Mouse (Mus musculus) limb, embryonic 11.5 days (tissue): ENCODE results near the gene Cadps2. TPM values are rescaled to one million over a fixed set of nuclear protein-coding genes. Genes with fewer than 3 reads are reported as not detected.

ENCODE experiments used
- ATAC-seq: fragments of 200-750 bp; cut with Nextera tagmentation; 2 replicates; pipeline ENCODE4 v1.8.0; 2017; ENCODE audit warnings: low read depth; ENCODE audit not compliant: insufficient number of reproducible peaks, low FRiP score, low TSS enrichment
- DNase-seq: peaks from one replicate; pipeline ENCODE4 v3.0.0-alpha.2; 2015; ENCODE audit warnings: low spot score
- H3K27ac ChIP-seq: fragments of 300-500 bp; sonication (generic); replicated peaks from 2 replicates; pipeline ENCODE4 v1.5.1; 2014; ENCODE audit warnings: low read depth, mild to moderate bottlenecking, low read length
- H3K27me3 ChIP-seq: fragments of 300-500 bp; sonication (generic); 2 replicates; pipeline ENCODE4 v1.6.1; 2014; ENCODE audit warnings: mild to moderate bottlenecking, low read length, mixed read lengths; ENCODE audit not compliant: control insufficient read depth, insufficient read depth
- H3K36me3 ChIP-seq: fragments of 300-500 bp; sonication (generic); 2 replicates; pipeline ENCODE4 v1.6.1; 2014; ENCODE audit warnings: mild to moderate bottlenecking, low read length, moderate library complexity, mixed read lengths; ENCODE audit not compliant: control insufficient read depth, insufficient read depth
- H3K4me1 ChIP-seq: fragments of 300-500 bp; sonication (generic); 2 replicates; pipeline ENCODE4 v1.6.1; 2014; ENCODE audit warnings: low read length, mixed read lengths; ENCODE audit not compliant: control insufficient read depth, insufficient read depth
- H3K4me2 ChIP-seq: fragments of 300-500 bp; sonication (generic); 2 replicates; pipeline ENCODE4 v1.6.1; 2014; ENCODE audit warnings: low read depth, mild to moderate bottlenecking, moderate library complexity; ENCODE audit not compliant: severe bottlenecking
- H3K4me3 ChIP-seq: fragments of 300-500 bp; sonication (generic); 2 replicates; pipeline ENCODE4 v1.5.1; 2014; ENCODE audit warnings: low read depth, low read length
- H3K9ac ChIP-seq: fragments of 300-500 bp; sonication (generic); 2 replicates; pipeline ENCODE4 v1.6.1; 2014; ENCODE audit warnings: mild to moderate bottlenecking, low read length
- H3K9me3 ChIP-seq: fragments of 300-500 bp; sonication (generic); 2 replicates; pipeline ENCODE4 v1.6.1; 2016; ENCODE audit warnings: low read length; ENCODE audit not compliant: control insufficient read depth
- WGBS: fragments of 180-500 bp; shearing (Covaris S2); extraction: QIAGEN DNeasy Blood & Tissue Kit; methylation state at CpG from one replicate; pipeline ENCODE4 v1.1.7; 2014; 5-methylcytosine and 5-hydroxymethylcytosine counted together
- polyA plus RNA-seq: library from polyadenylated mRNA; unstranded; fragments of >200 nt; fragmentation: Nextera tagmentation; extraction: Ambion mirVana; gene quantifications from 2 replicates; pipeline ENCODE4 v1.2.1, GENCODE M21; 2014

The Cadps2 gene
- polyA plus RNA-seq, 1 experiment from 2014 or later = 3.3 TPM

DNA sequence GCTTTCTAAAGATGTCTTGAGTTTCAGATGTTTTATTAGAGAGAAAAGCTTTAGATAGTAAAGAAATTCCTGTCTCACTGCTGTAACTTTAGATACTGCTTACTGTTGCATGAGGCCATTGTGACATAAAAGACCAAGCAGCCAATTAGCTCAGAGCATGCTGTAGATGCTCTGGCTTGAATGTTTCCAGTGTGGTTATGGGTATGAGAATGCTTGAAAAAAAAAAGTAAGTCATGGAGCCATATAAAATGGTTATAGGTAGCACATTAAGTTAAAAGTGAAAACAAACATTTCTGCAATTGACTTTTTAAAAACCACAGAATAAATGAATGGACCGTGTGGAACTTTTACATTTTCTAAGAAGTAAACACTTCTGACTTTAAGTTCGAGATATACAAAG, 189.0 kb downstream of the Cadps2 start, which contains the start of gene Rnf133:
Rnf133 (minus strand) TSS at position 101 of the 400 bp plus-strand sequence.
- Histone ChIP-seq H3K4me2 (no peak within 1 kb of the TSS), H3K9ac (no peak within 1 kb of the TSS), H3K27me3 (no peaks in the 10 kb centered on the region), H3K4me3 (no peak within 1 kb of the TSS), H3K36me3 (no peaks in the 10 kb centered on the region), H3K9me3 (no peaks in the 10 kb centered on the region), H3K4me1 (no peaks in the 10 kb centered on the region), H3K27ac (no peak within 1 kb of the TSS)
- 92% methylated on average over 2 of the region's 2 CpGs for whole genome bisulfite sequencing
- ATAC-seq = no peak
- no peak for DNase-seq

DNA sequence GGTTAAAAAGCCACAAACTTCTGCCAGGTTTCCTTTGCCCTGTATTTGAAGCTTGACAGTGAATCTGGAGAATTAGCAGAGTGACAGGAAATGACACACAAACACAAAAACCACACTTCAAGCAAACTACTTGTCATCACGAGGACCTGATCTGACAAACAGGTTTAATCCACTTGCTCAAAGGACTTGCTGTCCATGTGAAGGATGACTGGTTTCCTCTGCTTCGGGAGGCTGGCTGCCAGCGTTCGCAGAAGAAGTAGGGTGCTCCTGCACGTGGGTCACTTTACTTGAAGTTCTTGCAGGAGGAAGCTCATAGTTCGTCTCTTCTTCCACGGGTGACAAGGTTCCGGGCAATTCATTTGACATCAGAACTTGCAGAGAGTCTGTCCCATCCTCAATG, 190.5 kb downstream of the Cadps2 start:
- Histone ChIP-seq H3K27me3 (no peaks in the 10 kb centered on the region), H3K9me3 (no peaks in the 10 kb centered on the region), H3K4me2 (no peak overlapping the region), H3K27ac (no peak overlapping the region), H3K36me3 (no peaks in the 10 kb centered on the region), H3K9ac (no peak overlapping the region), H3K4me1 (no peaks in the 10 kb centered on the region), H3K4me3 (no peak overlapping the region)
- DNase-seq (no peak), ATAC-seq (no peak)
- 76% methylated on average over 8 of the region's 8 CpGs for WGBS

DNA sequence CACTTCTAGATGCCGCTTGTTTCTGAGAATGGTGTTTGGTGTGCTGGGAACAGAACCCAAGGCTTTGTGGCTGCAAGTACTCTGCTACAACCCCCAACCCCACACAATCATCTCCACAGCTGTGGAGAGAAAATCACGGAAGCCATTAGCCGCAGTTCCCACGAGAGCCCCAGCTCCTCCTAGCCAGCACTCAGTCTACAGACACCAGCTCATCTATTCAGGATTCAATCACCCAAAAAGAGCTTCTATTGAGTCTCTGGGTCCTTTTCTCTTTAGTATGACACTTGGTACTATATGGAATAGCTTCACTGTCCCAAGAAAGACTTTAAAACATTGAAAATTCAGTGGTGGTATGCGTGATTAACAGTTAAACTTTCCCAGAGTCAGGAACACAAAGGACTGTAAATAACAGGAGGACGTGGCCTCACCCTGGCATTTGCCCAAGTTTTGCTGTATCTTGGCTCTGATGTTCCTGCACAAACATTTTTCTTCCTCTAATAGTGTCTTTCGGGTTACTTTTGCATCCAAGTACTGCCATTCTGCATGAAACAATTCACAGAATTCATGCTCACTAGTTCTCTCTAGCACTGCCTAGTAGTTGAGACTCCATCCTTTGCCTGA, 191.5 kb downstream of the Cadps2 start:
- H3K4me1 ChIP-seq = no peaks in the 10 kb centered on the region
- no peaks in the 10 kb centered on the region for H3K36me3 ChIP-seq
- DNase-seq (no peak), ATAC-seq (no peak)
- H3K27me3 ChIP-seq = no peaks in the 10 kb centered on the region
- no peak overlapping the region for H3K27ac ChIP-seq
- no peak overlapping the region for H3K9ac ChIP-seq
- 84% methylated on average over 7 of the region's 7 CpGs for WGBS
- H3K4me3 ChIP-seq = no peak overlapping the region
- no peak overlapping the region for H3K4me2 ChIP-seq
- H3K9me3 ChIP-seq = no peaks in the 10 kb centered on the region

DNA sequence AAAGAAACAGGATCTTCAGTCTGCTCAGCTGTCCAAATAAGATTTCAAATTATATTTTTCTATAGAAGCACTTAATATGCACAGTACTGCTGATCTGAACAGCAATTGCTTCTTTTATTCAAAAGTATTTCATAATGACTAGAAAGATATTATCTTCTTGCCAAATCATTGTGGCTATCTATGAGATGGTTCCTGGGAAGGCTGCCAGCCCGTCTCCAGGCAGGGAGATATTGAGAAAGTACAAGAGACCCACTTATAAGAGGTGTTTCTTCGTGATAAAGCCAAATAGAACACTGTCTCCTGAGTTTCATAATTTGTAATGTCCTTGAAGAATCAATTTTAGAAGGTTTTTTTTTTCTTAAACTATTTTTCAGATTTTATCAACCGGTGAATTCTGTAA, 202.1 kb downstream of the Cadps2 start:
- Histone ChIP-seq H3K27me3 (no peaks in the 10 kb centered on the region), H3K36me3 (no peaks in the 10 kb centered on the region), H3K9me3 (no peaks in the 10 kb centered on the region), H3K9ac (no peak overlapping the region), H3K4me2 (no peak overlapping the region), H3K4me1 (no peaks in the 10 kb centered on the region), H3K27ac (no peak overlapping the region), H3K4me3 (no peak overlapping the region)
- 80% methylated on average over 3 of the region's 3 CpGs for WGBS
- ATAC-seq (no peak), DNase-seq (no peak)

DNA sequence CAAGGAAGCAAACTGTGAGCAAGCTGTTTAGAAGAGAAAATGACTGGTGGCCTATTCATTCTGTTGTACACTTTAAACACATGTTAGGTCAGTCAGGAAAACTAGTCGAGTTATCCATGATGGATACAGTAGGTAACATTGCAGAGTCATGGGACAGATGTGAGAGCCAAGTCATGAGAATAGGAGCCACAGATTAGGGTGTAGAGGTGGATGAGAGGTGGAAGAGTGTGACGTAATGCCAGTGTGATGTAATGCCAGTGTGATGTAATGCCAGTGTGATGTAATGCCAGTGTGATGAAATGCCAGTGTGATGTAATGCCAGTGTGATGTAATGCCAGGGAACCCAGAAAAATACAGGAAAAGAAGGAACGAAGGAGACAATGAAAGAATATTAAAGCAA, 204.0 kb downstream of the Cadps2 start:
- Histone ChIP-seq H3K9me3 (no peaks in the 10 kb centered on the region), H3K27me3 (no peaks in the 10 kb centered on the region), H3K36me3 (no peaks in the 10 kb centered on the region), H3K4me2 (no peak overlapping the region), H3K9ac (no peak overlapping the region), H3K4me1 (no peaks in the 10 kb centered on the region), H3K4me3 (no peak overlapping the region), H3K27ac (no peak overlapping the region)
- WGBS = 92% methylated on average over 3 of the region's 3 CpGs
- no peak for DNase-seq
- no peak for ATAC-seq

DNA sequence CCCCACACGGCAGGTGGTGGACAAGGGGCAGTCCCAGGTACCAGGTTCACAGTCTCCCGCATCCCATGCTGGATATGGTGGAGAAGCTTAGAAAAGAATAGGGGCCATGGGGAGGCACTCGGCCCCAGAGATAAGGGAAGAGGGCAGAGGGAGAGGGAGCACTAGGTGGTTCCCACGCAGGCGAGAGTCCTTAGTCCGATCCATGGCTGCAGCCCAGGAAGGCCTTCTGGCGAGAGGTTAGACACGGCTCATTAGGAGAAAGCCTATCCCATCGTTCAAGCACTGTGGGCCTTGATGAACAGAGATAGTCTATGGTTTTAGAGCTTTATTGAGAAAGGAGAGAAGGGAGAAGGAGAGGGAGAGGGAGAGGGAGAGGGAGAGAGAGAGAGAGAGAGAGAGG, 205.2 kb downstream of the Cadps2 start:
- Histone ChIP-seq H3K27me3 (no peaks in the 10 kb centered on the region), H3K9ac (no peak overlapping the region), H3K36me3 (no peaks in the 10 kb centered on the region), H3K4me2 (no peak overlapping the region), H3K27ac (no peak overlapping the region), H3K4me1 (no peaks in the 10 kb centered on the region), H3K9me3 (no peaks in the 10 kb centered on the region), H3K4me3 (no peak overlapping the region)
- ATAC-seq (no peak), DNase-seq (no peak)
- WGBS = 87% methylated on average over 9 of the region's 9 CpGs

DNA sequence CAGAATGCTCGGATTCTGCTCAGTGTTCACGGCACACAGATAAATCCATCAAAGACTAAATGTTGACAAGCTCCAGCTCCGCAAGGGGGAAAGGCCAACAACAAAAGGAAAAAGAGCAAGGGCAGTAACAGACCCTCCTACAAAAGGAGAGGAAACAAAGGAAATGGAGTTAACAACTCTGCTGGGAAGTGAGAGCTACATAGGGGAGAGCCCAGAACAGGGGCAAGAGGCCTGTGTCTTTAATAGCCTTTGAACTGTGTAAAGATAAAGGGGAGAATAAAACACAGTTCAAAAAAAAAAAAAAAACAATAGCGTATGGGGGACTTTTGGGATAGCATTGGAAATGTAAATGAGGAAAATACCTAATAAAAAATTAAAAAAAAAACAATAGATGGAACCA, 208.8 kb downstream of the Cadps2 start:
- Histone ChIP-seq H3K4me1 (no peaks in the 10 kb centered on the region), H3K4me3 (no peak overlapping the region), H3K36me3 (no peaks in the 10 kb centered on the region), H3K27me3 (no peaks in the 10 kb centered on the region), H3K27ac (no peak overlapping the region), H3K9me3 (no peaks in the 10 kb centered on the region), H3K4me2 (no peak overlapping the region), H3K9ac (no peak overlapping the region)
- WGBS = 53% methylated on average over 4 of the region's 4 CpGs
- DNase-seq (no peak), ATAC-seq (no peak)

DNA sequence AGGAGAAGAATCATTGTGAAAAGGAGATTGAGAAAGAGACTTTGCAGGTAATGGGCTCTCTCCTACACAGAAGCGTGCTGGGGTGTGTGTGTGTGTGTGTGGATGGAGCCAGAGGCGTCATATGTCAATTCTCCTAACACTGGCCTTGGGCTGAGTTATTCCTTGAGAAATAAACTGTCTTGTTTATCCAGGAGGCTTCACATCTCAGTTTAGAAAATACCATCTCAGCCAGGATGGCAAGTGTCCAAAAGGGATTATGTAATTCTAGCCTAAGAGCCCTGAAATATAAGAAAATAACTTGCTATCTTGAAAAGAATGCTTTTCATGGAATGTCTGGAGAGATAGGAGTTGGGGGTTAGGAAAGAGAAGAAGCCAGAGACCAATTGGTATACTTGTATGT, 264.1 kb downstream of the Cadps2 start:
- H3K9me3 ChIP-seq = no peaks in the 10 kb centered on the region

DNA sequence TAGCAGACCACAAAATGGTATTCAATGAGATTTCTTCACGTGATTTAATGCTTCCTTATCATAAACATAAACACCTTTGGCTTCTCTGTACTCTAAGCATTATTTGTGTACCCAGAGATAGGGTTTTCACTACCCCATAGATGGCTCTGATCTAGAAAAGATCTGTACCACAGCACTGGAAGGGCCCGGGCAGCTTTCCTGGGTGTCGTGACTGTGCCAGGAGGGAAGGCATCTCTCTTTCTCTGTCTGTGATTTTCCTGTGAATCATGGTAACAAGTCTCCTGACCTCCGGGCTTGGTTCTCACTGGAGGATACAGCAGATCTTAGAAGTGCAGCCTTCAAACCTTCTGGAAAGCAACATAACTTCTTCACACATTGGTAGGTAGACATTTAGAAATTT, 265.5 kb downstream of the Cadps2 start:
- no peak overlapping the region for H3K9ac ChIP-seq
- WGBS = 86% methylated on average over 4 of the region's 4 CpGs
- H3K4me3 ChIP-seq = no peak overlapping the region
- H3K27ac ChIP-seq = no peak overlapping the region
- no peaks in the 10 kb centered on the region for H3K9me3 ChIP-seq
- no peaks in the 10 kb centered on the region for H3K27me3 ChIP-seq
- no peaks in the 10 kb centered on the region for H3K36me3 ChIP-seq
- no peaks in the 10 kb centered on the region for H3K4me1 ChIP-seq
- no peak for DNase-seq
- no peak for ATAC-seq
- no peak overlapping the region for H3K4me2 ChIP-seq

More for the DNA sequence above, 264.1 kb downstream of the Cadps2 start:
- no peaks in the 10 kb centered on the region for H3K36me3 ChIP-seq
- no peak overlapping the region for H3K9ac ChIP-seq
- no peak overlapping the region for H3K4me3 ChIP-seq
- DNase-seq (no peak), ATAC-seq (no peak)
- WGBS = 91% methylated on average over 2 of the region's 2 CpGs
- no peaks in the 10 kb centered on the region for H3K4me1 ChIP-seq
- no peaks in the 10 kb centered on the region for H3K27me3 ChIP-seq
- no peak overlapping the region for H3K4me2 ChIP-seq
- no peak overlapping the region for H3K27ac ChIP-seq
